Mouse (Mus musculus): ENCODE data around the gene Mdh2. TPM values are rescaled to one million over a fixed set of nuclear protein-coding genes. Genes with fewer than 3 reads are reported as not detected.
A peak's percentile ranks its signal among the peaks of the same experiment; 100 is the strongest.

The Mdh2 gene
- polyA plus RNA-seq, 1 experiment: 725 TPM

DNA sequence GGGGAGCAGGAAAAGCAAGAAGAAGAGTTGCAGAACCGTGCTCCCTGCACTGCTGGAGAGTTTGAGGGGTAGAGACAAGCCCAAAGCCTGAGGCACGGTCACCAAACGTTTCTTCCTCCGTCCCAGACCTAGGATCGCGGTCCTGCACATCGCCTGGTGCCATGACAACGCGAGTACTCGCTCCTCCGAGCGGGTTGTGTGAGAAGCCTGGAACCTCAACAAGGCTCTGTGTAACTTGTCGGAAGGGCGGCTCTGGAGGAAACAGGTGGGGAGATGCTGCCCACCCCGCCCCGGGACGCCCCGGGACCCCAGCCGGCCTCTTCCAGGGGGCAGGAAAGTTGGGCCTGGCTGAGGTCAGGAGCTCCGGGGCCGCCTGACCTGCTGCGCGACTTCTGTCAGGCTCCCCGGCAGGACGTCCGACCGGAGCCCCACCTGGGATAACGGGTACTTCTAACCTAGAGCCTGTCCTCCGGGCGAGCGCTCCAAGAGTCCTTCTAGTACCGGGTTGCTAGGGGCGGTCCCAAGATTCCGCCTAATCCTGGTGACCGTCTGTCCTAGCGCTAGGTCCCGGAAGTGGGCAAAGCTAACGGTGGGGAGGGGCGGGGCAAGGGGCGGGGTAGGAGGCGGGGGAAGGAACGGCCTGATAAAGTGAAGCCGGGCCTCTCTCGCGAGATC lies 347 bp upstream of the Mdh2 start, which contains the start of gene Styxl1:
TSS of gene Styxl1 (minus strand) at position 590 of the 675 bp plus-strand sequence.
- no peak for TF ChIP-seq MYOD1 (IDR thresholded peaks at IDR 0.05; ENCODE audit: control insufficient read depth in 1 of 3, insufficient read length in 2 of 3, low read depth in 2 of 3)
- no peak for TF ChIP-seq REST (IDR thresholded peaks at IDR 0.05; ENCODE audit: insufficient read depth, insufficient read length)
- TF ChIP-seq SRF (IDR thresholded peaks at IDR 0.05; ENCODE audit: control insufficient read depth, insufficient read length, low read depth): no peak
- TF ChIP-seq POLR2AphosphoS2 (IDR thresholded peaks at IDR 0.05; ENCODE audit: insufficient read length, low read depth): no peak
- TF ChIP-seq USF1 (IDR thresholded peaks at IDR 0.05; ENCODE audit: low read depth): no peak
- no peak for TF ChIP-seq TCF3 (IDR thresholded peaks at IDR 0.05; ENCODE audit: insufficient read length, low read depth)
- no peak for TF ChIP-seq E2F4 (IDR thresholded peaks at IDR 0.05; ENCODE audit: insufficient read depth)
- TF ChIP-seq MAX (IDR thresholded peaks at IDR 0.05; ENCODE audit: low read depth): no peak

DNA sequence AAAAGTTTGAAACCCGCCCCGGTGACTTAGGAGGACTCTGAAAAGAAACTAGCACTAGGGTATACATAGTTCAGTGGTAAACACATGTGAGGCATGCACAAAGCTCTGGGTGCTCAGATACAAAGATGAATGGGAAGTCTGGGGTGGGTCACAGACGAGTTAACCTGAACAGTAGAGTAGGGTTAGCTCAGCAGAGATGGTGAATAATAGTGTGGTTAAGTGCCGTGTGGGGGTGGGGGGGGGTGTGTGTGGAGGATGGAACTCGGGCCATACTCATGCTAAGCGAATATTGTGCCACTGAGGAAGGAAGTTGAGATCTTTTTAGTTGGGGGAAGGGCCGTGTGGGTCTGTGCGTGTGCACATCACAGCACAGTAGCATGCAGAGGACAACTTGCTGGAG lies 2.1 kb downstream of the Mdh2 start:
- Histone ChIP-seq H3K79me2 (ENCODE audit: control insufficient read depth, insufficient read depth) (peaks cover 38% of the 10 kb centered on the region), H3ac (ENCODE audit: control insufficient read depth, insufficient read length) (no peak overlapping the region), H3K36me3 (ENCODE audit: control insufficient read depth, insufficient read depth) (peaks cover 31% of the 10 kb centered on the region), H3K4me2 (ENCODE audit: low read depth) (peak overlapping the region; percentile 92), H3K27me3 (ENCODE audit: control insufficient read depth, insufficient read depth, insufficient read length) (no peaks in the 10 kb centered on the region), H3K4me3 (no peak overlapping the region)
- TF ChIP-seq REST (IDR thresholded peaks at IDR 0.05; ENCODE audit: insufficient read depth, insufficient read length) (no peak), MAX (IDR thresholded peaks at IDR 0.05; ENCODE audit: low read depth) (no peak), TCF12 (IDR thresholded peaks at IDR 0.05; ENCODE audit: insufficient read depth, poor library complexity, severe bottlenecking) (no peak), USF1 (IDR thresholded peaks at IDR 0.05; ENCODE audit: low read depth) (no peak), TCF3 (IDR thresholded peaks at IDR 0.05; ENCODE audit: insufficient read length, low read depth) (no peak), MYOG (IDR thresholded peaks at IDR 0.05; ENCODE audit: control insufficient read depth in 1 of 3, insufficient read depth in 1 of 3, insufficient read length in 2 of 3, low read depth in 2 of 3) (no peak), POLR2A (IDR thresholded peaks at IDR 0.05; ENCODE audit: insufficient read length, low read depth) (no peak), CEBPB (IDR thresholded peaks at IDR 0.05; ENCODE audit: insufficient read depth, poor library complexity, severe bottlenecking) (no peak), MYOD1 (IDR thresholded peaks at IDR 0.05; ENCODE audit: control insufficient read depth in 1 of 3, insufficient read length in 2 of 3, low read depth in 2 of 3) (no peak), E2F4 (IDR thresholded peaks at IDR 0.05; ENCODE audit: insufficient read depth) (no peak), POLR2AphosphoS2 (IDR thresholded peaks at IDR 0.05; ENCODE audit: insufficient read length, low read depth) (no peak), SRF (IDR thresholded peaks at IDR 0.05; ENCODE audit: control insufficient read depth, insufficient read length, low read depth) (no peak)

More for the DNA sequence above, 347 bp upstream of the Mdh2 start, which contains the start of gene Styxl1:
- Histone ChIP-seq H3K27me3 (ENCODE audit: control insufficient read depth, insufficient read depth, insufficient read length) (no peaks in the 10 kb centered on the region), H3K79me2 (ENCODE audit: control insufficient read depth, insufficient read depth) (peaks cover 37% of the 10 kb centered on the region), H3ac (ENCODE audit: control insufficient read depth, insufficient read length) (peak within 1 kb of the TSS; percentile 67), H3K36me3 (ENCODE audit: control insufficient read depth, insufficient read depth) (peaks cover 11% of the 10 kb centered on the region), H3K4me2 (ENCODE audit: low read depth) (peak within 1 kb of the TSS; percentile 92), H3K4me3 (peak within 1 kb of the TSS; percentile 99)

DNA sequence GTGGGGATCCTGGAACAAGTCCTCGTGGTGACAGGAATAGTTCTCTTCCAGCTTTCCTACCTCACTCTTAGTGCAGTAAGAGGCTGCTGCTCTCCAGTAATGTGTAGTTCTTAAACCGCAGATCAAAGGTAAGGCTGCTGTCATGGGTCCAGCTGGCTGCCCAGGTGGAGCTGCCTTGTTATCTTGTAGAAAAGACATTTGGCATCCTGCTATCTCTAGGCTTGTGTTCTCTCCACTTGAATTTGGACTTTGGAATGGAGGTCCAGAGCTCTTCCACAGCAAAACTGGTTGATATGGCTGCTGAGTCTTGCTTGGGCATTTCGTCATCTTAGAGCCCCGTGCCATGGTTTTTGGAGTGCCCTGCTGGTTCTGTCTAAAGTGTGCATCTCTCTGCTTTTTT lies 4.6 kb downstream of the Mdh2 start:
- Histone ChIP-seq H3K36me3 (ENCODE audit: control insufficient read depth, insufficient read depth) (peaks cover 55% of the 10 kb centered on the region), H3K4me2 (ENCODE audit: low read depth) (no peak overlapping the region), H3ac (ENCODE audit: control insufficient read depth, insufficient read length) (no peak overlapping the region), H3K27me3 (ENCODE audit: control insufficient read depth, insufficient read depth, insufficient read length) (no peaks in the 10 kb centered on the region), H3K79me2 (ENCODE audit: control insufficient read depth, insufficient read depth) (peaks cover 38% of the 10 kb centered on the region), H3K4me3 (no peak overlapping the region)
- TF ChIP-seq POLR2AphosphoS2 (IDR thresholded peaks at IDR 0.05; ENCODE audit: insufficient read length, low read depth): no peak
- no peak for TF ChIP-seq REST (IDR thresholded peaks at IDR 0.05; ENCODE audit: insufficient read depth, insufficient read length)
- no peak for TF ChIP-seq E2F4 (IDR thresholded peaks at IDR 0.05; ENCODE audit: insufficient read depth)
- no peak for TF ChIP-seq MYOD1 (IDR thresholded peaks at IDR 0.05; ENCODE audit: control insufficient read depth in 1 of 3, insufficient read length in 2 of 3, low read depth in 2 of 3)
- no peak for TF ChIP-seq CEBPB (IDR thresholded peaks at IDR 0.05; ENCODE audit: insufficient read depth, poor library complexity, severe bottlenecking)
- no peak for TF ChIP-seq SRF (IDR thresholded peaks at IDR 0.05; ENCODE audit: control insufficient read depth, insufficient read length, low read depth)
- TF ChIP-seq TCF3 (IDR thresholded peaks at IDR 0.05; ENCODE audit: insufficient read length, low read depth): no peak
- no peak for TF ChIP-seq TCF12 (IDR thresholded peaks at IDR 0.05; ENCODE audit: insufficient read depth, poor library complexity, severe bottlenecking)
- TF ChIP-seq POLR2A (IDR thresholded peaks at IDR 0.05; ENCODE audit: insufficient read length, low read depth): no peak
- TF ChIP-seq MYOG (IDR thresholded peaks at IDR 0.05; ENCODE audit: control insufficient read depth in 1 of 3, insufficient read depth in 1 of 3, insufficient read length in 2 of 3, low read depth in 2 of 3): no peak
- no peak for TF ChIP-seq USF1 (IDR thresholded peaks at IDR 0.05; ENCODE audit: low read depth)
- TF ChIP-seq MAX (IDR thresholded peaks at IDR 0.05; ENCODE audit: low read depth): no peak

DNA sequence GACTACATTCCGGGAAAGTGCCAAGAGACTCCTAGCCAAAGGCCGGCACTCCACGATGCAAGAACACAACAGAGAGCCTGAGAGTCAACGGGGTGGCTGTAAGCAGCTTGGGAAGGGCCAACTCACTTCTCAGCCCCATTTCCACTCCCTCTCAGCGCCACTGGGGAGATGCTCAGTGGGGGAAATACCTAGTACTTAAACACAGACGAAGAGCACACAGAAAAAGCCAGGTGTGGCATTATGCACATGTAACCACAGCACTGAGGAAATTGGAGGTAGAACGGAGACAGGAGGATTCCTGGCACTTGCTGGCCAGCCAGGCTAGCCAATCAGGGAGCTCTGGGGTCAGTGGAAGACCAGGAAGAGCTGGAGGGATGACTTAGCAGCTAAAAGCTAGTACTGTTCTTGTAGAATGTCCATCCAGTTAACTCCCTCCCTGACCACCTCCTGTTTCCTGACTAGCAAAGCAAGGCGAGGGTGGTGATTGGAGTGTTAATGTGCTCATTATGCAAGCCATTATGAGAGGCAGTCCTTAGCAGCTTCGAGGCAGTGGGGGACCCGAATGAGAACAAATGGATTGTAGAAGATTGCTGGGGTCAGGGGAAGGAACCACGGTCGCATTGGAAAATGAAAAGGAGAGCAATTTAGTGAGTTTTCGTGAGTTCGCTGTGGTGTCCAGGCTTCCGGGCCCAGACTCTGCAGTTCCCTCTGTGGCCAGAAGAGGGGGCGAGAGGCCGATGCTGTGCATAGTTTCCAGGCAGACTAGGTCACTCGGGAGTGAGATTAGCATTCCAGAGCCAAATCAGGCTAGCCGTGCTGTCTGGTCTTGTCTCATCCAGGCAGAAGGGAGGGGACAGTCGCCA lies 15.9 kb downstream of the Mdh2 start:
- TF ChIP-seq SRF (IDR thresholded peaks at IDR 0.05; ENCODE audit: control insufficient read depth, insufficient read length, low read depth): no peak
- TF ChIP-seq CEBPB (IDR thresholded peaks at IDR 0.05; ENCODE audit: insufficient read depth, poor library complexity, severe bottlenecking): no peak
- no peak for TF ChIP-seq TCF3 (IDR thresholded peaks at IDR 0.05; ENCODE audit: insufficient read length, low read depth)
- TF ChIP-seq USF1 (IDR thresholded peaks at IDR 0.05; ENCODE audit: low read depth): no peak
- no peak for TF ChIP-seq REST (IDR thresholded peaks at IDR 0.05; ENCODE audit: insufficient read depth, insufficient read length)
- no peak for TF ChIP-seq MAX (IDR thresholded peaks at IDR 0.05; ENCODE audit: low read depth)
- TF ChIP-seq MYOG (IDR thresholded peaks at IDR 0.05; ENCODE audit: control insufficient read depth in 1 of 3, insufficient read depth in 1 of 3, insufficient read length in 2 of 3, low read depth in 2 of 3): no peak
- no peak for TF ChIP-seq POLR2AphosphoS2 (IDR thresholded peaks at IDR 0.05; ENCODE audit: insufficient read length, low read depth)
- no peak for TF ChIP-seq E2F4 (IDR thresholded peaks at IDR 0.05; ENCODE audit: insufficient read depth)
- TF ChIP-seq MYOD1 (IDR thresholded peaks at IDR 0.05; ENCODE audit: control insufficient read depth in 1 of 3, insufficient read length in 2 of 3, low read depth in 2 of 3): no peak
- TF ChIP-seq POLR2A (IDR thresholded peaks at IDR 0.05; ENCODE audit: insufficient read length, low read depth): no peak
- TF ChIP-seq TCF12 (IDR thresholded peaks at IDR 0.05; ENCODE audit: insufficient read depth, poor library complexity, severe bottlenecking): no peak
- H3K79me2 ChIP-seq (ENCODE audit: control insufficient read depth, insufficient read depth): no peaks in the 10 kb centered on the region
- no peaks in the 10 kb centered on the region for H3K27me3 ChIP-seq (ENCODE audit: control insufficient read depth, insufficient read depth, insufficient read length)
- peaks cover 14% of the 10 kb centered on the region for H3K36me3 ChIP-seq (ENCODE audit: control insufficient read depth, insufficient read depth)
- H3K4me2 ChIP-seq (ENCODE audit: low read depth): peak overlapping the region; percentile 76
- H3K4me3 ChIP-seq: no peak overlapping the region
- no peak overlapping the region for H3ac ChIP-seq (ENCODE audit: control insufficient read depth, insufficient read length)
